Mouse (Mus musculus): ENCODE measurements around the gene Gngt2.
A peak's percentile ranks its signal among the peaks of the same experiment; 100 is the strongest.

The Gngt2 gene

GRCm38 (mm10) chr11:95837059-95837458 is at the start of gene Gngt2:
Gngt2 (plus strand) TSS chr11:95837216.
- DNase-seq = peak; percentile 88

- DNase-seq = peak; percentile 60
These were observed 47.5 kb upstream of the Gngt2 start for GRCm38 (mm10) chr11:95789451-95789891.

DNA sequence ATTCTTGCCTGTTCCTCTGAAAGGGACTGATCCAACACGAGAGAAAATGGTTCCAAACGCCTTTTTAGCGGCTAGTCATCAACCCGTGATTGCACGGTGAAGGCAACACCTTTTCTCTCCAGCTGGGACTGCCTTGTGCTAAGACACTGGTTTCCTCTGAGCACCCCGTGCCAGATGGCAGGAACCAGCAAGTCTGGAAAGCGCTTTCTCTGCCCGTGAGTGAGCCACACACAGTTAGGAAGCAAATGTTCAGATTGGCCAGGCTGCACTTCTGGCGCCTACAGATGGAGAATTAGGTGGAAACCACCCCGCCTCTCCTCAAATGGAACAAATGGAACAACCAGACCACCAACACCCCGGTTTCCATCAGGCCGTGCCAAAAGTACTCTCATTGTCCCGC is 45.2 kb upstream of the Gngt2 start:
- DNase-seq = no peak

DNA sequence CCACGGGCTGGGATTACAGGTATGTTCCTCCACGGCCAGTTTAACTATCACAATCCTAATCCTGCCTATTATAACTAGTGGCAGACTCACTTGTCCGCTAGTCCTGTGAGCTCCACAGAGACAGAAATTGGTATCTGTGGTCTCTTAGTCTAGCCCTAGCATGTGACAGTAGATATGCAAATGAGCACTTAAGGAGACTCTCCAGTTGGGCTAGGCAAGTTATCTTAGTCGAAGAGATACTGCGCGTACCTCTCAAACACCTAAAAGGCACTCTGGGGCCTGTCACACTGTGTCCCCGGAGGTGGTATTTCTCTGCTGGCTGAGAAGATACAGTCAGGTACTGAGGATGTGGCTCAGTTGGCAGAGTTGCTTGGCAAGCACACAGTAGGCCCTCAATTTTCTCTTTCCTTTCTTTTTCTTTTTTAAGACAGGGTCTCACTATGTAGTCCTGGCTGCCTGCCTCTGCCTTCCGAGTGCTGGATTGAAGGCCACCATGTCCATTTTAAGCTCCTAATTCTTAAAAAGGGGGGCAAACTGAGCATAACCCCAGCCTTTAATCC is 44.0 kb upstream of the Gngt2 start:
- no peak for DNase-seq

DNA sequence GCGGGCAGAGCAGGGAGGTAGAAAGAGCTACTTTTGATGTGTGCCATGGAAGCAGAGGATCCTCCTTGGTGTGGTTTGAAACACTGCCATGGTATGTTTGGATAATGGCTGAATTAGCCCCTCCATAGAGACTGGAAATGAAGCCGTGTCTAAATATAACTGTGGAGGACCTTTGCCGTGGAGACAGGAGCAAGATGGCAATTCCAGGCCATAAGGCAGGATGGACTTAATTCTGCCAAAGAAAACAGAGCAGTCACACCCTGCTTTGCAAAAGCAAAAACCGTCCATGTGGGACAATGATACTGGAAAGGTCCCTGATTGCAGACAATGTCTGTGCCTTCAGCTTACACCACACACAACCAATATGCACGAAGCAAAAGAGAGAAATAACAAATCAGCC is 42.8 kb upstream of the Gngt2 start:
- DNase-seq = no peak

DNA sequence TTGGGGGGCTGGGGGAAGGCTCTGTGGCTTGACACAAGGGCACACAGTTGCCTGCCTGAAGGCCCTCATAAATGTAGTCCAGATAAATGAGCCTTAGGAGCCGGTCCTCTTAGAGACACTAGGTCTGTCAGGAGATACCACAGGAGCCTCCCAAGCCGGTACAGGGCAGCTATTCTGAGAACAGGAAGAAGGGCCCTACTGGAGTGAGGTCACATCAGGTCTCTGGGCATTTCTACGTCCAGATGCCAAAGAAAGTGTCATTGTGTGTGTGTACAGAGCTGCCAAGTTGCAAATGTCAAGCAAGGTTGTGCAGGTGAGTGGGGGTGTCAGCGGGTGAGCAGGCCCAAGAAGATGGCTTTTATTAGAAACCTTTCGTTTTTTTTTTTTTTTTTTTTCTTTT is 41.4 kb upstream of the Gngt2 start:
- peak; percentile 52 for DNase-seq

DNA sequence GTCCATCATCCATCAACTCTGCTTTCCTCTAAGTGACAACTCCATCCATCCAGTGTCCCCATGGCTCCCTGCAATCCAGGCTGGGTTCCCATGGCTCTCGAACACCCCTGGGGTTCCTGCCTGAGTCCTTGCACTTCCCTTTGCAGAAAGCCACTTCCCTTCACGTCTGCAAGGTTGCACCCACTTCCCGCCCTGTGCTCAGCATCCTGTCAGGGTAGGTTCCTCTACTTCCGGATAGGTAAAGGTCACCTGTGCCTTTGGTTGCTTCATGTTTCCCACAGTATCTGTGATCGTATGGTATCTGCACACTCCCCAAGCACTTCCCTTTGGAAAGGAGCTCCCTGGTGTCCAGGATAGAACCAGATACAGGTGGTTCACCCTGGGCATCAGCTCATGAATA is 32.0 kb upstream of the Gngt2 start:
- DNase-seq = no peak

GRCm38 (mm10) chr11:95805527-95805926 is 31.5 kb upstream of the Gngt2 start:
- DNase-seq = peak; percentile 45

GRCm38 (mm10) chr11:95807884-95808283 is 29.1 kb upstream of the Gngt2 start:
- DNase-seq = no peak

DNA sequence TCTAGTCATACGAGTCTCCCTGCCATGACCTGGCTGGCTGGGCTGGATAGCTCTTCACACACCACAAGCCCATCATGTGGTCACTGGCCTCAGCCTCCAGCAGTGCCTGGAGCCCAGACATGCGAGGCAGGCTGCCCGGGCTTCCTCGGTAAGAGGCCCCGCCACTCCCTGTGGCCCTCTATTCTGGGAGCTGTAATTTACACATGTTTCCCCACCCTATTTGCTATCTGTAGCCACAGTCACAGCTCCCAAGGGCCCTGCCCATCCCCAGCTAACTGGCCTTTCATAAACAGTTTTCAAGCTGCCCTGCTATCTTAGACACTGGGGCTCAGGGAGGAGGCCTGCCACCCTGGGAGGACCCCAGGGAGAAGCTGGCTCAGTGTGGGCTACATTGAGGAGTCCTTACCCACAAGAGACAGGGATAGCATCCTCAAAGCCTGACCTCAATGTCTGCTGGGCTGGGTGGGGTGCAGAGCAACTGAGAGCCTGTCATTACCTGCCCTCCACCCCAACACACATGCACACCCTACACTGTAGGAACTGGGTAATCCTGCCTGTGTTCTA is 28.5 kb upstream of the Gngt2 start:
- DNase-seq = no peak

DNA sequence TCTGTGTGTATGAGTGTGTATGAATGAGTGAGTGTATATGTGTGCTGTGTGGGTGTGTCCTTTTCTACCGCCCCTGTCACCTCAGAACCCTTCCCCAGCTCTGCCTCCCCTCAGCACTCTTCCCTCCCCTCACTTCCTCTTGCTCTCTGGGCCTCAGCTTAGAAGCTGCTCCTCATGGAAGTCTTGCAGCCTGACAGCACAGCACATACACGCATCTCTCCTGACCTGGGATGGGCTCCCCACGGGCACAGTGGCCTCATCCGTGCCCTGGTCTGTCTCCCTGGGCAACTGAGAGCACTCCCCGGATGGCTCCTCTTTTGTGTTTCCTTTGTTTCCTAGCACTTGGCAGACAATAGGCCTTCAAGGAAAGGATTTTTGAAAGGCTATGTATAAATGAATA is 27.4 kb upstream of the Gngt2 start:
- DNase-seq = no peak

GRCm38 (mm10) chr11:95810828-95811227 is 26.2 kb upstream of the Gngt2 start:
- DNase-seq = no peak

DNA sequence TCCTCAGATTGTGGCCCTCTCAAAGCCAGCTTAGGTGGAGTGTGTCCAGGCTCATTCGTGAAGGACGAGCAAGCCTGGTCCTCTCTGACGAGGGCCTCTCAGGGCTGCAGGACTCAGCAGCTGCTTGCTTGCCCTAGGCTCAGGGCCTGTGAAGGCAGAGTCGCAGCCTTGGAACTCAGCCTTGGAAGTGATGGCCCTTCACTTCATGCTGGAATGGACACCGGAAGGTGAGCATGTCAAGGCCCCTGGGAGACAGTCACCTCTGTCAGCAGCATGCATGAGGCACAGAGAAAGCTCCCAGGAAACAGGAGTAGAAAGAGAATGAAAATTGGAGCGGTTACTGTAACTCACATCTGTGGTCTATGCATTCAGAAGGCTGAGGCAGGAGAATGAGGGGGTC is 25.3 kb upstream of the Gngt2 start:
- no peak for DNase-seq

DNA sequence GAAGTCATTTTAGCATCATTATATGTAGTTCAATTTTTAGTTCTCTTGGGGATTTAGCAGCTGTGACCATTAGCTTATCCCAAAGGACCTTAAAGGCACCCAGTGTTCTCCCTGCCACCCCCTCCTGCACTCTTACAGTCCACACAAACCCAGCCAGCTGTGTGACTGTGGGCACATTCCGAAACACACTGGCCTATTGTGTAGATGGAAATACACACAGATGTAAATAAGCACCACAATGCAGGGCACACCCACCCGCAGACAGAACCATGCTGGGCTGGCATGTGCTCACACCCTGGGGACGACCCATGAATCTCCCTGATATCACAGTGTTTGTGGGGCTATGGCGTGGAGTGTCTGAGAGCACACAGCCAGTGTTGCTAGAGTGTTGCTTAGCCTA is 24.8 kb upstream of the Gngt2 start:
- DNase-seq = no peak

DNA sequence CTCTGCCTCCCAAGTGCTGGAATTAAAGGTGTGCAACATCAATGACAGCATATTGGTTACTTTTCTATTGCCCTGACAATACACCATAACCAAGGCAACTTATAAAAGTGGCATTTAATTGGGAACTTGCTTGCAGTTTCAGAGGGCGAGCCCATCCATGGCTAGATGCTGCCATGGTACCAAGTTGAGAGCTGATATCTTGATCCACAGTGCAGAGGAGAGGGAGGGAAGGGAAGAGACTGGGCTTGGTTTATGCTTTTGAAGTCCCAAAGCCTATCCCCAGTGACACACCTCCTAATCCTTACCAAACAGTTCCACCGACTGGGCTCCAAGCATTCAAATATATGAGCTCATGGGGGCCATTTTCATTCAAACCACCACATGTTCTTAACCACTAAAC is 22.9 kb upstream of the Gngt2 start:
- no peak for DNase-seq

DNA sequence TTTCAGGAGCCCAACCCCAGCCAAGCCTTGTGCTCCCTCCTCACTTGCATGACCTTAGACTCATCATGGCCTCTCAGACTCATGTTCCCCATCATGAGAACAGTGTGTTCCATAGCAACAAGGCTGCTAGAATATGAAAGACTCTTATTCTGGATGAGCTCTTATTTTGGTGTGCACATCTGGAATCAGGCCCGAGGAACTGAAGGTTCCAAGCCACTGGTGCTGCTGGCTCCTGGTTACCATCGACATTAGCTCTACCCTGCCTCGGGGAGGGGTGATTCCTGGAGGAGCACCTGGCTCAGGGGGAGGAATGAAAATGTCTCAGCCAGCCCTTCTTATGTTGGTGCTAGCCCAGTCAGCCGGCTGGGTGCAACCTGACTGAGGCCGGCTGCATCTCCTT is 22.2 kb upstream of the Gngt2 start:
- DNase-seq = no peak

DNA sequence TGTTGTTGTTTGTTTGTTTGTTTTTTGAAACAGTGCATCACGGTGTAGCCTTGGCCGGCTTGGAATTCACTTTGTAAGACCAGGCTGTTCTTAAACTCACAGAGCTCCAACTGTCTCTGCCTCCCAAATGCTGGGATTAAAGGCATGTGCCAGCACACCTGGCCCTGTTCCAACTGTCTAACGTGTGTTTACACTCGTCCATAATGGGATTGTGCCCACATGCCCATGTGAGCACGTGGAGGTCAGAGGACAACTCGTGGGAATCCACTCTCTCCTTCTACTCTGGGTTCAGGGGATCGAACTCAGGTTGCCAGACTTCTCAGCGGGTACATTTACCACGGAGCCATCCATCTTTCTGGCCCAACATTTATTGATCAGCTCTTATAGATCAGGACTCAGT is 21.6 kb upstream of the Gngt2 start:
- DNase-seq = no peak

DNA sequence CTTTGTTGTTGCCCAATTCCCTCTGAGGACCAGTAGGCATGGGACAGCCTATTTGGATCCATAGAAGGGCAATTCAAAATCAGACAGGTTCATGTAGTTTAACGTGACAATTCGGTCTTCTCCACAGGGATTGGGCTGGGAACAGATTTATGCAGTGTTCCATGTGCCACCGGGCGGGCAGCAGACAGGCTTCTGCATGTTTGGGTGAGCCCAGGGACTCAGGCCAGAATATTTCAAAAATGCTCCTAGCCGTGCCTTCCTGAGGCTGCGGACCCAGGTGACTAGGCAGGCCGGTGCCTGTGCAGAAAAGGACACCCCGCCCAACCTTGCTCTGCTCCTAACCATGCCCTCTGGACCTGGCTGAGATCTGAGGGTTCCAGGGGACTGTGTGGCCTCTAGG is 17.9 kb upstream of the Gngt2 start:
- DNase-seq = peak; percentile 45

- no peak for DNase-seq
These were observed 15.5 kb upstream of the Gngt2 start for GRCm38 (mm10) chr11:95821511-95821910.

- no peak for DNase-seq
These were observed 14.6 kb upstream of the Gngt2 start for GRCm38 (mm10) chr11:95822437-95822836.

DNA sequence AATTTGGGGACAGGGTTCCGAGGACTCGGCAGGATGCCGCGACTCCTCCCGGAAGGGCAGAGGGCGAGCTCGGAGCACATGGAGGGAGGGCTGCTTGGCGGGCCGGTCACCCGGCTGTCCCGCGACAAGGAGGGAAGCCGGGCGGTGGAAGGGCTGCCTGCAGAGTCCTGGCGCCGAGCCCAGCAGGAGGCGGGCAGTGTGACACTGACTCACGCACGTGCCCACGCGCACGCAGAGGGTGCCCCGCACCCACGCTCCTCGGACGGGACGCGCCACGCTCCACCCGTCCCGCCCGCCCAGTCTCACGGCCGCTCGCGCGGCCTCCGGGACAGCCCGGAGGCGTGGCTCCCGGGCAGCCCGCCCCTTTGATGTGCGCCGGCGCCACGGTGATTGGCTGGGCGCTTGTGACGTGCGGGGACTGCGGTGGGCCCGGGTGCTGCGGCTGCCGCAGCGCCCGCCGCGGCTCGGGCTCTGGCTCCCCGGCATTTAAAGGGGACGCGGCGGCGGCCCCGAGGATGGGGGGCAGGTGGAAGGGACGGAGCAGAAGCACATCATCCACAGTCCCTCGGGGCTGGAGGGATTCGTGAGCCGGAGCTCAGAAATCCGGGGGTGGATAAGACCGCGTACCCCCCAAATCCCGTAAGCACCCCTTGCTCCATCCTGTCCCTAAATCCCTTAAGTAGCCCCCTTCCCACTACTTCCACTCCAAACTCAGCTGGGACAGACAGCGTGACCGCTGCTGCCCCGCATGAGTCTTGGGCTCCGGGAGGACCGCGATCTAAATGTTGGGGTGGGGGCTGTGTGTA is 12.7 kb upstream of the Gngt2 start, which contains the start of gene Phospho1:
Gene Phospho1, plus strand, starts transcription at position 429 of the 806 bp plus-strand sequence.
- DNase-seq = peak; percentile 88

DNA sequence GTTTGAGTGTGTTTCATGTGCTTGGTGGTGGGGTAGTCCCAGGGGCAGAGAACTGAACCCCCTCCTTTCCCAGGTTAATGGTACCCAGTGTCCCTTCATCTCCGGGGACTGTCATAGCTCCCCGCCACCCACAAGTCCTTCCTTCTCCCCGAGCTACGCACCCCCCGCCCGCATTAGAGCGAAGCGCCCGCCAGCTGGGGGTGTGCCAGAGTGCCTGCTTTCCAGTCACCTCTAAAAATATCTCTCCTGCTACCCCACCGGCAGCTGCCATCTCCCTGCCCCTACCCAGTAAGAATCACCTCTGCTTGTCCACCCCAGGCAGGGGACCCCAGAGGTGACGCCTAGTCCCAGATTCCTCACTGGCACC is 12.2 kb upstream of the Gngt2 start:
- DNase-seq = peak; percentile 49

DNA sequence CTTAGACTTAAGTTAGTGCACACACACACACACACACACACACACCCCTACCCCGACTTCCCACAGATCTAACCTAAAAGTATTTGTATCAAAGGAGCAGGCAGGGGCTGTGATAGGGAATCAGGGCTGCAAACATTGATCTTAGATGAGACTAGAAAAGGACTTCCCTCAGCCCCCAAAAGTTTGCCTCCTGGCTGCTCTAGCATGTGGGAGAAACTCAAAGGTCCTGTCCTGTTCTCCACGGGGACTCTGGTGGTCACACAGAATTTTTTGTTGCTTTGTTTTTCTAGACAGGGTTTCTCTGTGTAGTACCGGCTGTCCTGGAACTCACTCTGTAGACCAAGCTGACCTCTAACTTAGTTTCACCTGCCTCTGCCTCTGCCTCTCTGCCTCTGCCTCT is 11.4 kb upstream of the Gngt2 start:
- no peak for DNase-seq
